Mouse (Mus musculus) spleen, embryonic (tissue): ENCODE measurements around the gene Serpinb6c.
"Not testable (repeated sequence)": the region's sequence is repeated elsewhere in the genome, so short reads cannot be mapped to it uniquely, and the experiment has no call there.

Experiments
- CTCF ChIA-PET: fragments of 350-600 bp; sonication (Branson Sonifier 250); formaldehyde crosslinking; loops from one replicate; lab custom pipeline; 2022; lab: Charles Lee

Gene Serpinb6c

DNA sequence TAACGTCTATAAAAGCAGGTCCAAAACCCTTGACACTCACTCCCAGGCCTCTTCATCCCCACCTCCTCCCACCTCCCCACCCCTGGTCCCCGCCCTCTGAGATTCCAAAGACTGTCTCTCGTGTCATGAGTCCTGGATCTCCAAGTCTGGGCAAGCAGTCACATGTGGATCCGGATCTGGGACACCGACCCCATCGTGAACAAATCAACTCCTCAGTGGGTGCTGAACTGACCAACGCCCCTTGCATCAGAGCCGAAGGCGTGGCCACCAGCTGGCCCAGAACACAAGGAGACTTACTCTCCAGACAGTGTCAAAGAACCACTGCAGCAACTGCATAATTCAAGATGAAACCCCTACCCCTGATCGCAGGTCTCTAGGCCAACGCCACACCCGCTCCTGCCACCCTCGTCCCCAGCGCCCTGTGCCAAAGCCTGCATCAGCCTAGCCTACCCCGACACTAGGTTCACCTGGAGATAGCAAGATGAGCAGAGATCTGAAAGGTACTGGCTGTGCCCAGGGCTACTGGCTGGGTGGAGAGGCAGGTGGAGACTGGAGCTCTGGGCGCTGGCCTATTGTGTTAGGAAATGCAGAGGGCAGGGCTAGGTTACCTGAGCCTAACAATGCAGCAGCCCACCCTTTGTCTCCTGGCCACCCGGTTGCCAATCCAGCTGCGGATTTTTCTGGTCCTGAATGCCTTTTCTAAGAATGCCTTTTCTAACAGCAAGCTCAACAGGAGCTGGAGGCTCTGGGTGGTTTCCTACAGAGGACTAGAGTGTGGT, at the start of gene Serpinb6c:
Serpinb6c (minus strand) TSS at position 533 of the 779 bp plus-strand sequence.
- CTCF ChIA-PET: no interaction called here

- CTCF ChIA-PET: no interaction called here
These were observed 47.4 kb upstream of the Serpinb6c start for GRCm38 (mm10) chr13:33952947-33953346.

GRCm38 (mm10) chr13:33952075-33952449, 46.6 kb upstream of the Serpinb6c start:
- CTCF ChIA-PET: no interaction called here

DNA sequence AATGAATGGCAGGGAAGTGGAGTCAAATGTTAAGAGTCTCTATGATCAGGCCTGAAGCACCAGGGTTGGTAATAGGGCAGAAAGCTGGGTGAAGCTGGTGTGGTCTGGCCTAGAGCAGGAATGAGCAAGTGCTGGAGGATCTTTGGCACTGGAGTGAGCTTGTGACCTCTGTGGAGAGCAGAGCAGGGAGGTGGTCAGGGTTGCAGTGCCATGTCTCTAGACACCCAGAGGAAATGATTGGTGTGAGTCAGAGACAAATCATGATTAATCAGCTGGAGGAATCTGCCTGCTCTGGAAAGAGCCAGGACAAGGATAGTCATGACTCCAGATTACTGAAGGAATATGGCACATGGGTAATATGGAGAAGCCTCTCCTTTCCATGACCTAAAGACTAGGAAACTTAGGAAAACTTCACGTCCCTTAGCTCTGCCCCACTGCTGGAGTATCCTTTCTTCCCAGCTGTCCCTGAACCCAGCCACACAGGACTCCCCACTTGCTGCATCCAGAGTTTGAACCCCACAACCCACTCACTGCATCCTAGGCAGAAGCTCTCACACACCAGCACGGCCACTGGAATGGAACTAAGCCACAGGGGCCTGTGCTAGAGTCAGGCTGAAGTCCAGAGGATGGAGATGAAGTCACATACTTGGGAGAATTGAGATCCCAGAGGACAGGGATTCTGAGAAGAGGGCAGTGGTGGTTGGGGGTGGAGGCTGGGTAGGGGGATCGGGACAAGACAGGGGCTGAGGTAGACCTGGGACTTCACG, 46.0 kb upstream of the Serpinb6c start:
- CTCF ChIA-PET: interaction anchor here (0.6 kb wide), 1 partner anchor 397 kb away, joined by 3 read pairs; no protein-coding TSS in a partner anchor

DNA sequence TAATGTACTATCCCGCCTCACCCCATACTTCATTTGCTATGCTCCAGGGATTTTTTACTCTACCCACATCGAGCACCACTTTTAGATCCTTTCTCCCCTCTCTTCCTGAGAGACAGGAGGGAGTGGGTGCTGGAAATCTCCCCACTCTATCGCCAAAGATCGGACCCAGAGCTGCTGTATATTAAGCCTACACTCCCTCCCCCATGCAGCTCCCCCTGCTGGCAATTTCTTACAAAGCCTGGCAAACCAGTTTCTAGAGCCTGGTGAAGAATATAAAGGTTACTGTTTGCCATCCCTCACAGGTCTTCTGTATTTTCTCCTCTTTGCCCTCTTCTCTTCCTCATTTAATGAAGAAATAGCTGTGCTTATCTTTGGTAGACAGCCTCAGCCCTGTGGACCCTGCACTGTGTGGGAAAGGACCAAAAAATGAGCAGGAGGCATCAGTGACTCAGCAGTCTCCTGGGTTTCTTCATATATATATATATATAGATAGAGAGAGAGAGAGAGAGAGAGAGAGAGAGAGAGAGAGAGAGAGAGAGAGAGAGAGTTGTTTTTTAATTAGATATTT, 36.8 kb upstream of the Serpinb6c start:
- CTCF ChIA-PET: no interaction called here

GRCm38 (mm10) chr13:33941288-33941808, 35.8 kb upstream of the Serpinb6c start:
- CTCF ChIA-PET: no interaction called here

GRCm38 (mm10) chr13:33937587-33937986, 32.1 kb upstream of the Serpinb6c start:
- CTCF ChIA-PET: not testable (repeated sequence)

GRCm38 (mm10) chr13:33937151-33937550, 31.6 kb upstream of the Serpinb6c start:
- CTCF ChIA-PET: no interaction called here

GRCm38 (mm10) chr13:33935465-33936181, 30.1 kb upstream of the Serpinb6c start:
- CTCF ChIA-PET: no interaction called here

DNA sequence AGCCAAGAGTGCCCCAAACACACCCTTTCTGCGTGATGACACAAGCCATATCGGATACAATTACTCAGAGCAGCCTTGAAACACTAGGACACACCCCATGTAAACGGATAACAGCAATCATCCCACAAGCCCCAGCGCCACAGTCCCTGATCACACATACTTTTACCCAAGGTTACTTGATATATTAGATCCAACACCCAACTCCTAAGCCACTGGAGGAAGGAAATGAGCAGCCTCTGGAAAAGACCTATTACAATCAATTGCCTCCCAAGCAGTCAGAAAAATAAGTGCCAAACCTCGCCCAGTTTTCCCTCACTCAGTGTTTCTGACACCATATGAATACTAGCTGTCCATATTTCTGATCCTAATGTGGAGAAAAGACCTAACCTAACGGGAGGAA, 29.2 kb upstream of the Serpinb6c start:
- CTCF ChIA-PET: no interaction called here

DNA sequence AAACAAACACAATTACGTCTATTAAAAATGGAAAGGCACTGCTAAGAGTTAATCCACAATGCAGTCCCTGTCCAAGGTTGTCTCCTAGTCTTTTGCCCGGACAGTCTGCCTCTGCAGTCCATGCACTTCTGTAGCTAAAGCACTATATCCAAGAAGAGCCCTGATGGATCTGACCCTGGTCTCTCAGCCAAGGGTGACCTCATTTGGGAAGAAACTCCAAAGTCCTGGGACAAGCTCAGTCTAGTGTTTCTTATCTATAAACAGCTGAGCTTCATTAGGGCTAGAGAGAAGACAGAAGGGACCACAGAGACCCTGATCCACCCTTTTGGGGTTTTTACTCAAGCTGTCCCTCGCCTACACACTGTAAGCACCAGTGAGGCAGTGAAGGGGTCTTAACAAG, 25.4 kb upstream of the Serpinb6c start:
- CTCF ChIA-PET: no interaction called here

DNA sequence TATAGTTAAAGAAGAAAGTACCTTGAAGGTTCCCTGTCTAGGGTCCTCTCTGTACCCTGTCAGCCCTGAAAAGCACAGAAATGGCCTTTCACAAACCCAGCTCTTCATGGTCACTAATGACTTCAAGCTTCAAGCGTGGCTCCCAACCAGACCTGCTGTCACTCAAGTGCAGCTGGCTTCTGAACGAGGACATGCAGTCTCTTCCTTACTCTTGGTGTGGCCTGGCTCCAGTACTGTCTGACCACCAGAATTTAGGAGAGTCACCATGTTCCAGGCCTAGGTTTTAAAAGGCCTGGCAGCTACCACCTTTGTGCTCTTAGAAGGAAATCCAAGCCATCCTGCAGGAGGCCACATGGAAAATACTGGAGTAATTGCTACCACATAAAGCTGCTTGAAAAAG, 24.8 kb upstream of the Serpinb6c start:
- CTCF ChIA-PET: no interaction called here

GRCm38 (mm10) chr13:33921699-33922098, 16.2 kb upstream of the Serpinb6c start:
- CTCF ChIA-PET: no interaction called here

DNA sequence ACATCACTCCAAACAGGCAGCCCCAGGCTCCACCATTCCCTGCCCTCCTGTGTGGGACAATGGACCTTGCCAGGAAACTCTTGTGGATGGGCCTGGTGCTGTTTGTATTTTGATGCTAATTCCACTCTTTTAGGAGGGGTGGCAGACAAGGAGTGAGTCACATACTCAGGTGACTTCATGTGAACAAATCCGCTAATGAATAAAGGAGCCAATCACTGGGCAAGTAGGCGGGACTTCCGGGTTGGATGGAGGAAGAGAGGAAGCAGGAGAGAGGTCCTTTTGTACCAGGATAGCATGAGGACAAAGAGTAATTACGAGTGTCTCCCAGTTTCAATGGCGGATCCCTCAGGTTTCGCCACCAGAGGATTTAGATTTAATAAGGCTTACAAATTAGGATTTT, 15.5 kb upstream of the Serpinb6c start:
- CTCF ChIA-PET: no interaction called here

GRCm38 (mm10) chr13:33906821-33907220, 1.3 kb upstream of the Serpinb6c start:
- CTCF ChIA-PET: no interaction called here

- CTCF ChIA-PET: no interaction called here
These were observed 2.2 kb downstream of the Serpinb6c start for GRCm38 (mm10) chr13:33903290-33903689.

DNA sequence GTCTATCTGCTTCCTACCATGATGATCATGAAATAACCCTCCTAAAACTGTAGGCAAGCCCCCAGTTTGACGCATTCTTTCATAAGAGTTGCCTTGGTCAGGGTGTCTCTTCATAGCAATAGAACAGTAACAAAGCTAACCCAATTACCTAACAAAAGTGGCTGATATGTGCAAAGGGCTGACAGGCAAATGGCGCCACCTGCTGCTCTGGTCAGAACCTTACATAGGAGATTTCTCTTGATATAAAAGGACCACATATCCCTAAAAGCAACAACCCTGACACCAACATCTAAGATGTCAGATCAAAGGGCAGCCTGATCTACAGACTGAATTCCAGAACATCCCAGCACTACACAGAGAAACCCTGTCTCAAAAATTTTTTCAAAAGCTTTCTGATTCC, 11.3 kb downstream of the Serpinb6c start:
- CTCF ChIA-PET: no interaction called here

DNA sequence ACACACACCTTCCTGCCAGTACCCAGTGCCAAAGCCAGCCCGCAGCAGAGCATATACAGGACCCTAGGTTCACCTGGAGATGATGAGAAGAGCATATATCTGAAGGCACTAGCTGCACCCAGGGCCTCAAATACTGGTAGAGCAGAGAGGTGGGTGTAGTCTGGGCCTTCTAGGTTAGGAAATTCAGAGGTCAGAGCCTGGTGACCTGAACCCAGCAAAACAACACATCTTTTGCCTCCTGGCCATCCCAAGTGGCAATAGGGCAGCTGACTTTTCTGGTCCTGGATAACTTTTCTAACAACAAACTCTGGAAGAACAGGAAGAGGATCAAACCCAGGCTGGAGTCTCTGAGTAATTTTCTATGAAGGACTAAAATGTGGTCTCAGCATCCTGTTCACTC, 62.2 kb downstream of the Serpinb6c start, which contains the start of gene Serpinb6e:
Serpinb6e (minus strand) TSS at position 101 of the 400 bp plus-strand sequence.
- CTCF ChIA-PET: no interaction called here

DNA sequence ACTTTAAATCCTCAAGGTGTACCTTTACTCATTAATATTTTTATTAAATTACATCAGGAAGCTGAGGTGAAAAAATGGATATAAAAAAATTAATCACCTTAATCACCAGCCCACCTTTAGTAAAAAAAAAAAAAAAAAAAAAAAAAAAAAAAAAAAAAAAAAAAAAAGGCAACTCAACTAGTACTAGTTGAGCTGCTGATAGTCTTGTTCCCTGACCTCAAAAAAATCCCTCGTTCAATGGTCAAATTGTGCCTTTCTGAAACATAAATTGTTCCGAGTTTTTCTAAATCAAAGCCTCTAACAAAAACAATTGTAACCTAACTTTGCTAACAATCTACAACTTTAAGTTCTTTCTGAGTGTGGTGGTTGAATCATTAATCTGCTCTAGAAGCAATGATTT, 74.8 kb downstream of the Serpinb6c start:
- CTCF ChIA-PET: no interaction called here
